Mouse (Mus musculus) hematopoietic multipotent progenitor cell, adult 10-12 weeks (in vitro differentiated cells): ENCODE measurements around the gene Dhcr7. TPM values are rescaled to one million over a fixed set of nuclear protein-coding genes. Genes with fewer than 3 reads are reported as not detected.

Experiments
- polyA plus RNA-seq: library from polyadenylated mRNA; stranded (reverse); fragments of >175 nt; gene quantifications from 2 replicates; pipeline ENCODE4 v1.2.3, GENCODE M21; 2012; ENCODE audit warnings: low replicate concordance

The Dhcr7 gene
- polyA plus RNA-seq = 6.0 and 14.0 TPM in 2 replicates

GRCm38 (mm10) chr7:143822375-143823265 is at the start of gene Dhcr7, which contains the start of gene Nadsyn1:
Gene Dhcr7, plus strand, starts transcription at chr7:143823145.
Gene Nadsyn1, minus strand, starts transcription at chr7:143822849.

GRCm38 (mm10) chr7:143783996-143784829 is 38.7 kb upstream of the Dhcr7 start, which contains the start of gene Mrgpre:
Gene Mrgpre, minus strand, starts transcription at chr7:143784500.

GRCm38 (mm10) chr7:143866538-143866937 is 43.6 kb downstream of the Dhcr7 start, which contains the start of gene Gm498:
Gene Gm498, plus strand, starts transcription at chr7:143866838.

Other genes starting within 250 kb of the Dhcr7 start
- gene Cars, start 223.1 kb upstream of the Dhcr7 start, polyA plus RNA-seq = 10.6 and 28.2 TPM in 2 replicates
- gene Tnfrsf26, start 194.4 kb upstream of the Dhcr7 start, polyA plus RNA-seq = 0.96 and 1.4 TPM in 2 replicates
- 0.80 and 2.9 TPM in 2 replicates for gene Tnfrsf22, start 173.5 kb upstream of the Dhcr7 start, polyA plus RNA-seq
- gene Tnfrsf23, start 137.3 kb upstream of the Dhcr7 start, polyA plus RNA-seq = 0.19 and 0.52 TPM in 2 replicates
- 29.4 and 30.4 TPM in 2 replicates for gene Osbpl5, start 66.2 kb upstream of the Dhcr7 start, polyA plus RNA-seq
- gene Mrgprg, start 56.2 kb upstream of the Dhcr7 start, polyA plus RNA-seq = not detected in 2 replicates
- 10.2 and 10.7 TPM in 2 replicates for gene Mrgpre, start 38.6 kb upstream of the Dhcr7 start, polyA plus RNA-seq
- 3.6 and 6.1 TPM in 2 replicates for gene Nadsyn1, start 296 bp upstream of the Dhcr7 start, polyA plus RNA-seq
- not detected in 2 replicates for gene Gm498, start 43.7 kb downstream of the Dhcr7 start, polyA plus RNA-seq
- 0.15 and 0.17 TPM in 2 replicates for gene Shank2, start 178.8 kb downstream of the Dhcr7 start, polyA plus RNA-seq